Mouse (Mus musculus) bone marrow macrophage, adult 2 months (primary cell): ENCODE measurements around the gene Cmip. TPM values are rescaled to one million over a fixed set of nuclear protein-coding genes. Genes with fewer than 3 reads are reported as not detected.
A peak's percentile ranks its signal among the peaks of the same experiment; 100 is the strongest.

Source experiments
- H3K27ac ChIP-seq: 2 replicates; pipeline ENCODE4 v1.5.1; 2012; ENCODE audit warnings: low read depth, low read length; ENCODE audit not compliant: insufficient read depth
- H3K4me1 ChIP-seq: 2 replicates; pipeline ENCODE4 v1.6.1; 2012; ENCODE audit warnings: low read length; ENCODE audit not compliant: control insufficient read depth, insufficient read depth
- H3K4me3 ChIP-seq: 2 replicates; pipeline ENCODE4 v1.5.1; 2012; ENCODE audit warnings: mild to moderate bottlenecking, low read length, moderate library complexity; ENCODE audit not compliant: insufficient read depth
- CTCF ChIP-seq: IDR thresholded peaks from 2 replicates; pipeline ENCODE4 v1.5.1; 2012; ENCODE audit warnings: low read depth, mild to moderate bottlenecking, low read length, moderate library complexity
- POLR2A ChIP-seq: IDR thresholded peaks from 2 replicates; pipeline ENCODE4 v1.6.1; 2012; ENCODE audit warnings: mild to moderate bottlenecking, low read depth, low read length, borderline replicate concordance
- polyA plus RNA-seq: library from polyadenylated mRNA; stranded (reverse); fragments of >200 nt; gene quantifications from 2 replicates; pipeline ENCODE4 v1.2.4, GENCODE M21; 2012; ENCODE audit not compliant: missing spikeins, insufficient read depth, insufficient read length

Cmip gene
- polyA plus RNA-seq, 1 experiment, result 60.1 TPM

DNA sequence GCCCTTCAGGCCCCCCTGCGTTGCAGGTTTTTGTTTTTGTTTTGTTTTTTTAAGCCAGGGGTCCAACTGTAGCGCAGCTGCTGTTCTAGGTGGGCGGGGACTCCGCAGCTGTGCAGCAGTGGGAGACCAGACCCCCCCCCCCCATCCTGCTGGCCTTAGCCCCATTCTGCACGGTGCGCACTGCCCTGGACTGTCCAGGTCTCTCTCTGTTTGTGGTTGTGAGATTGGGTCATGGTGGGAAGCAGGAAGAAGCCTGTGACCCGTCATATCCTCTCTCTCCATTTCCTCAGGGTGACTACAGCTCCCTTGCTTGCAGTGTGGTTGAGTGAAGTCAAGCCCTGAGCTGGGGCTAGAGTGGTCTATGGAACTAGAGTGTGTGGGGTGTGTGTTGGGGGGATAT lies 114.3 kb downstream of the Cmip start:
- H3K4me1 ChIP-seq, result peaks cover 63% of the 10 kb centered on the region
- no peak for TF ChIP-seq POLR2A
- TF ChIP-seq CTCF, result no peak
- no peak overlapping the region for H3K4me3 ChIP-seq
- no peak overlapping the region for H3K27ac ChIP-seq

DNA sequence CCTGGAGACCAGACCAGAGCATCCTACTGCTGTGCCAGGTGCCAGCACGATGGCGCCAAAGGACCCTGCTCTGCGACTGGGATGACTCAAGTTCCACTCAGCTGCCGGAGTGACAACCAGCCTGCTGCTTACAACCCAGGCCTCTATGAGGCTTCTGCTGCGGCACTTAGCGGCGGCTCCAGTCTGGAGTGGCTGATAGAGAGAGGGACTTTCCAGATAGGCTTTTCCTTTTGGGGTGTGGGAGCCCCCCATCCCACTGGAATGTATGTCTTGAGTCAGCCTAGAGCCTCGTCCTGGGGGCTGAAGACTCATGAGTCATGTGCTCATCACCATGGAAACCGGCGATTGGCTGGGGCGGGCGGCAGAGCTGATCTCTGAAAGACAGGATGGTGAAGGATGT lies 115.2 kb downstream of the Cmip start:
- Histone ChIP-seq H3K27ac (no peak overlapping the region), H3K4me3 (no peak overlapping the region), H3K4me1 (peaks cover 57% of the 10 kb centered on the region)
- TF ChIP-seq POLR2A (no peak), CTCF (no peak)

DNA sequence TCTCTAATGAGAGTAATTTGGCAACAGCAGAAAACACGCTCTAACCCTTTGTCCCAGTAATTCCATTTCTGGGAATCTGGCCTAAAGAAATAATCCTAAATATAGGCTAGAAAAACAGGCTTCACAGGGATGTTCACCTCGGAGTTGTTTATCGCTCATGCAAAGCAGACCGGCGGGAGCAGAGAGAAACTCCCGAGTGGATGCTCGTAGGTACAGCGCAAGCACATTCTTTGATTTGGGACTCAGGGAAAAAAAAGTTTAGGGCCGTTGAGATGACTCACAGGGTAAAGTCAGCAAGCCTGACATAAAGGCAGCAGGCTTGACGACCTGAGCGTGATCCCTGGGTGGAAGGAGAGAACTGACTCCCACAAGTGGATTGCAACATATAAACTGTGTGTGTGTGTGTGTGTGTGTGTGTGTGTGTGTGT lies 116.2 kb downstream of the Cmip start:
- TF ChIP-seq POLR2A (no peak), CTCF (no peak)
- Histone ChIP-seq H3K27ac (no peak overlapping the region), H3K4me1 (peaks cover 49% of the 10 kb centered on the region), H3K4me3 (no peak overlapping the region)

DNA sequence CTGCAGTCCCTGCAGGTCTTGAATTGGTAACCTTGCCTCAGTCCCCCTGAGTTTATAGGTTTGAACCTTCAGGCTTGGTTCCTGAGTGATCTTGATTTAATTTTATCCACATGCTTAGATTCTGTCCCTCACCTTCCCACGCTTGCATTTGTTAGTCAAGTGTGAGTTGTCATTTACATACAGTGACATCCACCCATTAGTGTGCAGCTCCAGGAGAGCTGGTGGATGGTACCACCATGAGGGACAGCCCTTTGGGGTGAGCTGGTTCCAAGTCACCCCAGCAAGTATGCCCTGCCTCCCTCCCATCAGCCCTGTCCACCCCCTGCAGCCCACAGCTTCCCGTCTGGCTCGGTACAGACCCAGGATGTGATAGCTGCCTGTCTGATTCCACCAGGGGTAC lies 117.2 kb downstream of the Cmip start:
- H3K27ac ChIP-seq, result no peak overlapping the region
- H3K4me3 ChIP-seq, result no peak overlapping the region
- peaks cover 38% of the 10 kb centered on the region for H3K4me1 ChIP-seq
- no peak for TF ChIP-seq CTCF
- no peak for TF ChIP-seq POLR2A

DNA sequence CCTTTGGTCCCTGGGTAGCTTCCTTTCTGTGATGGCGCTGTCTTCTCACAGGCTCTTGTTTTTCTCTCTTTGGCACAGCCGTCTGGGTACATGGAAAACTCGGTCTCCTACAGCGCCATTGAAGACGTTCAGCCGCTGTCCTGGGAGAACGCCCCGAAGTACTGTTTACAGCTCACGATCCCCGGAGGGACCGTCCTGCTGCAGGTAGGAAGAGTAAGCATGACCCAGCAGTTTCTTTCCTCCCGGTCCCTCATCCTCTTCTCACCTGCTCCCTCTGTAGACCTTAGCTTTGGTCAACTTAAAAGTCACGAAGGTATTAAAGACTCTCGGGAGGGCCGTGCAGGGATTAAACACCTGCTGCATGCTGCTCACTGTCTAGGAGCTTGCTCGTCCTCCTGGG lies 120.1 kb downstream of the Cmip start:
- TF ChIP-seq POLR2A, result no peak
- no peak for TF ChIP-seq CTCF
- no peak overlapping the region for H3K4me3 ChIP-seq
- H3K4me1 ChIP-seq, result peaks cover 10% of the 10 kb centered on the region
- H3K27ac ChIP-seq, result no peak overlapping the region

DNA sequence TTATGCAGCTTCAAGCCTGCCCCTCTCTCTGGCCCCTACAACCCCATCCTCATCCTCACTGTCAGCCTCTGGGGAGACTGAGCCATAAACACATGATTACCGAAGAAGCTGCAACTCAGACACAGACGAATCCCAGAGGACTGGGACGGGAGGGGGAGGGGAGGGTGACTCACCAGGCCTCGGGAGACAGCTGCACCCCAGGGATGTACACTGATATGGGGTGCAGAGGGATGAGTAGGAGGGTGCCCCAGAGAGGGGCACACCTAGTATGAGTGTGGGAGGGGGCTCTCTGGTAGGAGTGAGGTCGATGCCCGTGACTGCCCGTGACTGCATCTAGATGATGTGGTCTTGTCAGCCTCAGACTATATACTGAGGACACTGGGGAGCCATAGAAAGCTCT lies 121.8 kb downstream of the Cmip start:
- TF ChIP-seq POLR2A, result no peak
- TF ChIP-seq CTCF, result no peak
- H3K27ac ChIP-seq, result no peak overlapping the region
- 0 out of 2 replicates have a peak, but pooled peaks cover 2% of the 10 kb centered on the region for H3K4me1 ChIP-seq
- no peak overlapping the region for H3K4me3 ChIP-seq

DNA sequence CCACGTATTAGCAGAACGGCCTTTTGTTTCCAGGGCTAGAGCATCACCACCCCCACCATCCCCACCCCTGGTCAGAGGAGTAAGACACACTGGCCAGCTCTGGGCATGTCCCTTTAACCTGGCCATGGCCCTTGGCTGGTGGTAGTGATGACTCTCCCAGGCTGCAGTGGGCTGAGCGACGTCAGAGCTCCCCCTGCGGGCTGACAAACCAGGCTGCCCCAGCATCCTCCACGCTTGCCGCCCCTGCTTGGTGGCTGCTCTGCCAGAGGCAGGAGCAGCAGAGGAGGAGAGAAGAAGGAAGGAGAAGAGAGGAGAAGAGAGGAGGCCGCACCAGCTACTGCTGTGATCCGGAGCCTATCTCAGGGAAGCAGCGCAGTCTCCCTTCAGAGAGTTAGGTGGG lies 122.3 kb downstream of the Cmip start:
- H3K4me3 ChIP-seq, result no peak overlapping the region
- H3K4me1 ChIP-seq, result 0 out of 2 replicates have a peak, but pooled peaks cover 1% of the 10 kb centered on the region
- no peak for TF ChIP-seq POLR2A
- TF ChIP-seq CTCF, result no peak
- H3K27ac ChIP-seq, result no peak overlapping the region

DNA sequence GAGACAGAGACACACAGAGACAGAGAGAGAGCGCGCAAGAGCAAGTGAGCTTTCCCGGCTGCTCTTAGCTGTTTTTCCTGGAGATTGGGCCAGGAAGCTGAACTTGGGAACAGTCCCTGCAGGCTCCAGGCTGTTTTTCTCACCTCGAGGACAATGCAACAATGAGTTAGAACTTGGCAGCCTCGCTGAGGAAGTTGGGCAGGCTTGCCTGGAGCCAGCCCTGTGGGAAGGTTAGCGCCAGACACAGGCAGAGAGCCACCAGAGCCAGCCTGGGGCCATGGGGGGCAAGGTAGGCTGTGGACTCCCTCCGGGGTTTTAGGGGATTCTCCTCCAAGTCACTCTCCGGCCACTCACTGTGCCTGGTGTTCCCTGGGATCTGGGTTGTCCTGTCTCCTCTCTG lies 123.9 kb downstream of the Cmip start:
- Histone ChIP-seq H3K27ac (no peak overlapping the region), H3K4me1 (no peaks in the 10 kb centered on the region), H3K4me3 (no peak overlapping the region)
- TF ChIP-seq POLR2A (no peak), CTCF (no peak)

DNA sequence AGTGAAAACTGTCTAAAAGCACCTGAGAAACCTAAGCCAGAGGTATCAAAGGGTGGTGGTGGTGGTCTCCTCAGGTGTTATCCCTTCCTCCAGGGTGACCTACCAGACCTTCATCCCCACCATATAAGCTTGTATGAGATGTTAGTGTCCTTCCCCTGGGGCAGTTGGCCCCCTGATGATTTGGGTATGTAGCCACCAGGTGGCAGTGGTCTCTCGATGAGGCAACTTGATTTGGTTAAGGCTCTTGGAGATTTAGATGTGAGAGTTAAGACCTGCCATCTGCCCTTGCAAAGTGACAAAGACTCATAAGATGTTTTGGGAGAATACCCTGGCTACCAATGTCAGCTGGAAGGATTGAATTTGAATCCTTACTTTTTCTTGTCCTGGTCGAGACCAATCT lies 129.3 kb downstream of the Cmip start:
- Histone ChIP-seq H3K27ac (no peak overlapping the region), H3K4me3 (no peak overlapping the region), H3K4me1 (no peaks in the 10 kb centered on the region)
- TF ChIP-seq POLR2A (no peak), CTCF (peak; percentile 47; the same call in 1 of the 2 replicates)

DNA sequence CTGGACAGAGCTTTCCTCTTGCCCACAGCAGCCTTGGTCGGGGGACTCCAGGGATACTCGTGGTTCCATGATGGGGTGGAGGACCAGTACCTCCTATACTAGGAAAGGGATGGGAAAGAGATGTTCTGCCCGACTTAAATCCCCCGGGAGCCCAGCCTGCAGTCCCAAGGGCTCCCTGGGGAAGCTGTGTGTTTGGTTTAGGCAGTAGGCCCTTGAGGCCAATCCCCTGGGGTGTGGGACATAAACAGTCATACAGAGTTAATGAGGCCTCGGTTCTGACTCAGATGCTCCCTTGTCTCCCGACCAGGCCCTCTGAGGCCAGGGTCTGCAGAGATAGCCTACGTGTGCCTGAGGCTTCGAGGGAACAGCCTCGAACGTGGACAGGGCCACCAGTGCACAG lies 130.8 kb downstream of the Cmip start:
- H3K4me1 ChIP-seq, result no peaks in the 10 kb centered on the region

DNA sequence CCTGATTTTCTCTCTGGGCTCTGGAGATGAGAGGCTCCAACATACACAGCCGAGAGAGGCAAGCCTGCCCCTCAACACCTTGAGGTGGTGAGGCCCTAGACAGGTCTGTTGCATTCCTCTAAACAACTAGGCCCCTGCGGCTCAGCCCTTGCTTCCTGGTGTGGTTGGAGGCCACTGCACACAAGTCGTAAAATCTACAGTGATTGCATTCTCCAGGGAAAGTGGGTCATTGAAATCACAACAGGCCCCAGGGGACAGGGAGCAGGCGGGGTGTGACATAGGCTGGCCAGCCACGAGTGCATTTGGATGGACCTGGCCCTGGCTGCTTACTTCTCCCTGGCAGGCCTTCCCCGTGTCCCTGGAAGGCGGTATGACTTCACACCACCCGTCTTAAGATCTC lies 131.5 kb downstream of the Cmip start:
- TF ChIP-seq POLR2A (no peak), CTCF (no peak)
- H3K27ac ChIP-seq, result no peak overlapping the region
- H3K4me1 ChIP-seq, result no peaks in the 10 kb centered on the region
- H3K4me3 ChIP-seq, result no peak overlapping the region

More for the DNA sequence above, 130.8 kb downstream of the Cmip start:
- TF ChIP-seq POLR2A (no peak), CTCF (no peak)
- no peak overlapping the region for H3K27ac ChIP-seq
- H3K4me3 ChIP-seq, result no peak overlapping the region

DNA sequence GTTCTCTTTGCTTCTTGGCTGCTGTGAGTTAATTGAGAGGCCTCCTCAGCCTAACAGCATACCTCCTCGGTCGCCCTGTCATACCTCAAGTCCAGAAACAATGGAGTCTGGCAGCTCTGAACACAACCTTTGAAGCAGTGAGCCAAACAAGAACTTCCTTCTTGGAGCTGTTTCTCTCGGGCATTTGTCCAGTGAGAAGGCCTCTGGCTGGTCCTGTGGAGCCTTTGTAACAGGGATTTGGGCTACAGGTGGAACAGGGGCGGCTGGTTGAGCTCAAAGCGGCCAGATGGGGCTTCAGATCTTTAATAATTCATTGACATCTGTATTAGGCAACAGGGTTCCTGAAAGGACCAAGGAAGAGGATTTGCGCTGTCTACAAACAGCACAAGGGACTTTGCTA lies 137.0 kb downstream of the Cmip start:
- Histone ChIP-seq H3K4me3 (no peak overlapping the region), H3K27ac (no peak overlapping the region), H3K4me1 (0 out of 2 replicates have a peak, but pooled peaks cover 3% of the 10 kb centered on the region)
- no peak for TF ChIP-seq POLR2A
- no peak for TF ChIP-seq CTCF
